Mouse (Mus musculus): ENCODE measurements around the gene Aip.
"Not testable (repeated sequence)": the region's sequence is repeated elsewhere in the genome, so short reads cannot be mapped to it uniquely, and the experiment has no call there.

Aip gene

DNA sequence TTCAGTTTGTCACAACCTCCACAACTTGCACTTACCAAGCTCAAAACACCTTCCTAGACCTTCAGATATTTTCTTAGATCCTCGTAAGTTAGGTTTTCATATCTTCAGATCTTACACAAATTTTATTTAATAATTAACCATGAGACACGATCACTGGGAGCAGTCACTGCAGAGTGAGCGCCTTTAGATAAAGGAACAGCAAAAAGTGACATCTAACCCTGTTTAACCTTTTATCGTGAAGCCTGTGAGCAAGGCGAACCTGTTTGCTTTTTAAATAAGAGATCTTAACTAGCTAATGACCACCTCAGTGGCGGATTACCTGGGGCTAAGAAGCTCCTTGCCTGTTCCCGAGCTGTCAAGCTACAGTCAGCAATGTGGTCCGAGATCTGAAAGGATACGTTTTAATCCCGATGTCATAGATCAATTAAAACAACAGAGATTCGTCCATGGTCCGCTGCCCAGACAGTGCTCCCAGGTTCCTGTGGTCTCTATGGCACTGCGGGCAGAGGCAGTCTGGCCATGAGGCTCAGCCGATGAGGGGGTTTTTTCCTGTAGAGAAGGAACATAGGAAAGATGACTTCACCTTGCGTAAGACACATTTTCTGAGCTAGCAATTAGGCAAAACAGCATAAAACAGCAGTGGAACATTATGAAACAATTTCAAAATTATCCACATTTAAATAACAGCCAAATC is 56.8 kb downstream of the Aip start:
- intact Hi-C loops (cut with DNase I): no loop called here

DNA sequence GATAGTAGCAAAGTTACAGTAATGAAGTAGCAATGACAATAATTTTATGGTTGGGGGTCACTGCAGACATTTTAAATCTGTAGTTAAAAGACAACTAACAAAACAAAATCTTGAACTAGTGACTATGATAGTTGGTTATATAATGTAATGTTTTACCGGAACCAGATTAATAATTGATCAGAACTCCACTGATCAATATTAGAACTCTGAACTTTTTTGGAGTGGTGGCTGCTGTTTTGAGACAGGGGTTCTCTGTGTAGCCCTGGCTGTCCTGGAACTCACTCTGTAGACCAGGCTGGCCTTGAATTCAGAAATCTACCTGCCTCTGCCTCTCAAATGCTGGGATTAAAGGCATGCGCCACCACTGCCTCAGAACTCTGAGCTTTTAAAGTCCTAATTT is 57.4 kb downstream of the Aip start:
- intact Hi-C loops (cut with DNase I): not testable (repeated sequence)

DNA sequence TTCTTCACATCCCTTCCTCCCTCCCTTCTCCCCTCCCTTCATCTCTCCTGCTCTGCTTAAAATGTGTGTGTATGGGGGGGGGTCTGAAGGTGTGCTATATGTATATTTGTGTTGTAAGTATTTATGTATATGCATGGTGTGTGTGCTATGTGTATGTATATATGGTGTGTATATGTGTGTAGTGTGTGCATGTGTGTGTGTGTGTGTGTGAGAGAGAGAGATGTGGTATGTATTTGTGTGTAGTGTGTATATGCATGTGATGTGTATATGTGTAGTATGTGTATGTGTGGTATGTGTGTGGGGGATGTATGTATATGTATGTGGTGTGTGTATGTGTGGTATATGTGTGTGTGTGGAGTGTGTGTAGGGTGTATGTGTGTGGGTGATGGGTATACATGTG is 58.8 kb downstream of the Aip start:
- intact Hi-C loops (cut with DNase I): no loop called here

DNA sequence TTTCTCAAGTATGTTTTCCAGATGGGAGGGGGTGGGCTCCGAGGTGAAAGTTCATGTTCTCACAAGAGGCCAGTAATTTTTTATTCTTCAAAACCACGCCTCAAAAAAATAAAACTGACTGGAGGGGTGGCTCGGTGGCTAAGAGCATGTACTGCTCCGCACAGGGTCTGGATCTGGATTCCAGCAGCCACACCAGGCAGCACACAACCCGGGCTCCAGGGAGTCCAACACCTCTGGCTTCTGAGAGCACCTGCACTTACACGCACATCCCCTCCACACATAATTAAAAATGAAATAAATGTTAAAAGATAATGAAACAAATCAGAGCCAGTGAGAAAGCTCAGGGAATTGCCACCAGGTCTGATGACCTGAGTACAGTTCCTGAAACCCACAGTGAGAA is 59.4 kb downstream of the Aip start:
- intact Hi-C loops (cut with DNase I): no loop called here

DNA sequence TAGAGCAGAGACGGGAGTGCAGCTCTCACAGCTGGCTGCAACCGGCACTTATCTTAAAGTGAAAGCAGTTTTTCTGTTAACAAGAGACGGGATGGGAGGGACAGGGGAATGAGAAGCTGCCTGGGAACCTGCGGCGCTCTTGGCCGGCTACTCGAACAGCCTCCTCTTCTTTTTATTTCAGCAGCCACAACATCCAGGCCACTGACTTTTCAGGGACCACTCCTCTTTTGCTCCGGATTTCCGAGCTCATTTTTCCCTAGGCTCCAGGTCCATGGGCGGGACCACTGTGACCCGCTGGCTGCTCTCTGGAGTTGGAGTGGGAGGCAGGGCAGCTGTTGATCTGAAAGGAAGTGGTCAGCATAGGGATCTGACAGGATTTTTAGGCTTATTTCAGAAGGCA is 61.2 kb downstream of the Aip start:
- intact Hi-C loops (cut with DNase I): not testable (repeated sequence)
